Mouse (Mus musculus) G1E (cell line): Measurements from ENCODE around the gene Arhgap45. TPM values are rescaled to one million over a fixed set of nuclear protein-coding genes. Genes with fewer than 3 reads are reported as not detected.

ENCODE experiments used
- ATAC-seq: 2 replicates; pipeline ENCODE4 v1.8.0; 2016; ENCODE audit warnings: mild to moderate bottlenecking; ENCODE audit not compliant: insufficient number of reproducible peaks, poor library complexity, low FRiP score, severe bottlenecking; ENCODE audit errors: extremely low read depth
- DNase-seq: peaks from one replicate; pipeline ENCODE4 v3.0.0; 2012; ENCODE audit warnings: low spot score
- H3K27me3 ChIP-seq: 2 replicates; pipeline ENCODE4 v1.6.1; 2012; ENCODE audit warnings: mild to moderate bottlenecking, low read length, inconsistent platforms; ENCODE audit not compliant: insufficient read depth
- H3K36me3 ChIP-seq: replicated peaks from 2 replicates; pipeline ENCODE3; 2012; ENCODE audit warnings: mild to moderate bottlenecking, inconsistent platforms
- H3K4me1 ChIP-seq: 2 replicates; pipeline ENCODE4 v1.6.1; 2012; ENCODE audit warnings: low read depth, low read length, inconsistent platforms, mixed read lengths; ENCODE audit not compliant: insufficient read depth
- H3K4me3 ChIP-seq: 2 replicates; pipeline ENCODE4 v1.5.1; 2012; ENCODE audit warnings: low read depth, mild to moderate bottlenecking, inconsistent platforms, low read length, moderate library complexity, mixed read lengths
- H3K9me3 ChIP-seq: replicated peaks from 2 replicates; pipeline ENCODE4 v1.6.1; 2012; ENCODE audit warnings: inconsistent platforms
- CTCF ChIP-seq: IDR thresholded peaks from 2 replicates; pipeline ENCODE4 v1.5.1; 2012; ENCODE audit warnings: low read depth, low read length, inconsistent platforms, mixed read lengths
- GATA1 ChIP-seq: IDR thresholded peaks from 2 replicates; pipeline ENCODE4 v1.6.1; 2012; ENCODE audit warnings: borderline replicate concordance, low read length, inconsistent platforms, mixed read lengths
- GATA2 ChIP-seq: IDR thresholded peaks from 2 replicates; pipeline ENCODE4 v1.6.1; 2012; ENCODE audit warnings: low read depth, low read length, inconsistent platforms, borderline replicate concordance
- POLR2AphosphoS5 ChIP-seq: IDR thresholded peaks from 2 replicates; pipeline ENCODE4 v1.6.1; 2012; ENCODE audit warnings: low read depth, low read length, inconsistent platforms; ENCODE audit not compliant: insufficient replicate concordance
- TAL1 ChIP-seq: conservative IDR thresholded peaks from 2 replicates; pipeline ENCODE4 v1.6.1; 2012; ENCODE audit warnings: low read depth, low read length, inconsistent platforms, mixed read lengths
- polyA plus RNA-seq: library from polyadenylated mRNA; stranded (reverse); fragments of >175 nt; gene quantifications from 2 replicates; pipeline ENCODE4 v1.2.3, GENCODE M21; 2012
- total RNA-seq, 2 experiments: library from RNA; stranded (forward) in 1 of 2; stranded (reverse) in 1 of 2; fragments of 200-1000 nt in 1 of 2; fragments of >200 nt in 1 of 2; fragmentation: Nextera tagmentation in 1 of 2; gene quantifications; 2 replicates each; pipeline ENCODE4 v1.2.3; 2014 to 2017

Gene Arhgap45
- total and polyA plus RNA-seq, 3 experiments, result 56.7 to 179 (median 104) TPM

DNA sequence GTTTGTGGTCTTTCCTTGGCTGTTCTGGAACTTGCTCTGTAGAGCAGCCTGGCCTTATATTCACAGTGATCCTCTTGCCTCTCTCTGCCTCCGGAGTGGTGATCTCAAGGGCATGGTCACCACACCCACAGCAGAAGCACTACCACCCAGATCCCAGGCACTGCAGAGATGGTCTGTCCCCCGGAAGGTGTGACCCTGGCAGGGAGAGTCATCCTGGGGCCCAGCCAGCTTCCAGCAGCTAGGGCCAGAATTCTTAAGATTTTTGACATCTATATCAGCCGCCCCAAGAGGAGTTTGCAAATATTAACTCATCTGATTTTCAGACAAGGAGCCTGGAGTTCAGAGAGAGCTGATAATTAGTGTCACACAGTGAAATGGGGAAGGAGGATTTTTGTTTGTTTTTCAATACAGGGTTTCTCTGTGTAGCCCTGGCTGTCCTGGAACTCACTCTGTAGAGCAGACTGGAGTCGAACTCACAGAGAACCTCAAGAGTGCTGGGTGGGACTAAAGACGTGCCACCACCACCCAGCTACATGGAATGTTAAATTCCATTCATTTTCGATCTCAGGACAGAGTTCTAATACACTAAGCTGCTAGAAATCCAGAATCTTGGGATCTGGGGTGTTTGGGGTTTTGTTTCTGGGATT lies 30.1 kb upstream of the Arhgap45 start:
- H3K4me1 ChIP-seq, result peaks cover 81% of the 10 kb centered on the region
- H3K27me3 ChIP-seq, result peaks cover 11% of the 10 kb centered on the region; the same call in 1 of the 2 replicates
- DNase-seq, result no peak
- H3K4me3 ChIP-seq, result peak overlapping the region; percentile 84
- no peak for TF ChIP-seq GATA2
- TF ChIP-seq GATA1, result no peak
- TF ChIP-seq TAL1, result no peak
- TF ChIP-seq CTCF, result no peak
- no peak for TF ChIP-seq POLR2AphosphoS5
- H3K9me3 ChIP-seq, result peaks cover 2% of the 10 kb centered on the region
- peaks cover 24% of the 10 kb centered on the region for H3K36me3 ChIP-seq
- ATAC-seq, result no peak

DNA sequence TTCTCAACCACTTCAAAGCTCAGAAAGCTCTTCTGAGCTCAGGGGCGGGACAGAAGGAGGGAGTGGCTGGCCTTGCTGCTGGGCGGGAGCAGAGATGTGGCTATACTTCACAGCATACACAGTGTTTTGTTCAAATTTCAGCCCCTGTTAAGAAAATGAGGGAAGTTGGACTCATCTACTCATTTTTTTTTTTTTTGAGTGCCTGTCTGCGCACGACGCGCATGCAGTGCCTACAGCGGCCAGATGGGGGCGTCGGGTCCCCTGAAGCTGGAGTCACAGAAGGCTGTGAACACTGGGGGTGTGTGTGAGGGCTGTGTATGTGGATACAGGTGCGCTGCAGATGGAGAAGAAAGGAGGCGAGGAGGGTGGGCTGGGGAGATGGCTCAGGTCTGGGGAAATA lies 29.5 kb upstream of the Arhgap45 start:
- TF ChIP-seq GATA1 (no peak), POLR2AphosphoS5 (no peak), GATA2 (no peak), TAL1 (no peak), CTCF (peak; percentile 89)
- DNase-seq, result peak; percentile 58
- H3K4me1 ChIP-seq, result peaks cover 75% of the 10 kb centered on the region

DNA sequence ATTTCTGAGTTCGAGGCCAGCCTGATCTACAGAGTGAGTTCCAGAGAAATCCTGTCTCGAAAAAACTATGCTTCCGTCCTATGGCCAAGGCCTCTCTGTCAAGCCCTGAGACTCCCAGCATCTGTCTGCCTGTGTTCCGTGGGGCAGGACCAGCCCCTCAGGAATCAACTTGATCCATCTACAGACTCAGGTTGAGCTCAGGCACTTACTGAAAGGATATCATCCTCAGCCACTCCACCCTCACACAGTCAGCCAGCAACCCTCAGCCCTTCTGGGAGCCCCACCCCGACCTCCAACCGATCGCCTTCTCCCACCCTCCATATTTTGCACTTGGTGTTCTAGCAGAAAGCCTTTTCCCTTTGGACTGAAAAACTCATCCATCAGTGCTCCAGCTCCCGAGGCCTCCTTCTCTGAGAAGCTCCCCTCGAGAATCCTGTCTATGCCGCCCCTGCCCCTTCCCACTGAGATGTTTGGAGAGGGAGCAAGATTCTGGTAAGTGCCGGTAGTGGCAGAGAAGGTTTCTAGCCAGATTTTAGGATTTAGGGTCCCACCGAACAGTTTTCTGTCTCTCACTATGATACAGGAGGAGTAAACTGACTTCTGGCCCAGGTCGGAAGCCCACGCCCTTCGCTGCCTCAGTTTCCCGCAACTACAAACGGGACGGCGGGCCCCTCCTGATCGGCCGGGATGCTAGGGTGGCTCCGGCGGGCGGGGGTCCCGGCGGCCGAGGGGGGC lies 28.5 kb upstream of the Arhgap45 start:
- no peak for TF ChIP-seq GATA2
- TF ChIP-seq GATA1, result no peak
- TF ChIP-seq POLR2AphosphoS5, result no peak
- no peak for TF ChIP-seq CTCF
- no peak for TF ChIP-seq TAL1
- H3K36me3 ChIP-seq, result peaks cover 18% of the 10 kb centered on the region
- H3K4me3 ChIP-seq, result peak overlapping the region; percentile 73
- peaks cover 11% of the 10 kb centered on the region; the same call in 1 of the 2 replicates for H3K27me3 ChIP-seq
- no peak for ATAC-seq
- H3K9me3 ChIP-seq, result peaks cover 12% of the 10 kb centered on the region
- H3K4me1 ChIP-seq, result peaks cover 67% of the 10 kb centered on the region
- DNase-seq, result no peak

More for the DNA sequence above, 29.5 kb upstream of the Arhgap45 start:
- H3K36me3 ChIP-seq, result peaks cover 18% of the 10 kb centered on the region
- peaks cover 11% of the 10 kb centered on the region; the same call in 1 of the 2 replicates for H3K27me3 ChIP-seq
- ATAC-seq, result peak; percentile 22; the same call in 1 of the 2 replicates
- peaks cover 6% of the 10 kb centered on the region for H3K9me3 ChIP-seq
- peak overlapping the region; percentile 54; the same call in 1 of the 2 replicates for H3K4me3 ChIP-seq

DNA sequence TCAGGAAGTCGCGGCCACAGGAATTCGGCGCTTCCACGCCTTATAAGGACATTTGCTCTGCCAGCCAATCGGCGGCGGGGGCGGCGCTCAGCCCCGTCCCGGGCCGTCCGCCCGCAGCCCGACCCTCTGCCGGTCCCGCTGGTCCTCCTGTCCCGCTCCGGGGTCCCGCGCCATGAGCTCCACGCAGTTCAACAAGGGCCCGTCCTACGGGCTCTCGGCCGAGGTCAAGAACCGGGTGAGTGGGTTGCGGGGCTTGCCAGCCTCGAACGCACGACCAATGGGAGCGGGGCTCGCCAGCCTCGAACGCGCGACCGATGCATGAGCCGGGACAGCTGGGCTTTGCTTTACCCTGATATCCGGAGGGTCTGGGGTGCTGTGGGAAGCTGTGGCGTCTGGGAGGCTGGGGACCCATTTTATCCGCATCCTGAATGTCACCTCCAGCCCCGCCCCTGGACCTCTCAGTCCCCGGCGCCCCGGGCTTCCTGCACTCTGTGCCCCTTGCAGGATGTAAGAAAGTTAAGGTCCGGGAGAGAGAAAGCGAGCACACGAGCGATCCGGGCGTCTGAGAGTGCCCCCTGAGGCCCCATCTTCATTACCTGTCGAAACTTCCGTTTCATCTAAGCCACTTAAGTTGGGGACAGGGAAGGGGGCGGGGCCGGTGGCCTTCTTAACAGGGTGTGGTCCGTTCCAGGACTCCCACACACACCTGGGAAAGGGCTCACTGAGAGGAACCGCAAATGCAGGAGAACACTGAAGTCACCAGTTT lies 27.8 kb upstream of the Arhgap45 start, which contains the start of gene Cnn2:
Cnn2 (plus strand) TSS at position 79 of the 766 bp plus-strand sequence.
- H3K36me3 ChIP-seq, result peaks cover 19% of the 10 kb centered on the region
- H3K9me3 ChIP-seq, result peaks cover 12% of the 10 kb centered on the region
- ATAC-seq, result no peak
- H3K4me1 ChIP-seq, result peaks cover 64% of the 10 kb centered on the region
- H3K27me3 ChIP-seq, result peaks cover 11% of the 10 kb centered on the region; the same call in 1 of the 2 replicates
- peak within 1 kb of the TSS; percentile 73 for H3K4me3 ChIP-seq
- peak; percentile 48 for DNase-seq
- TF ChIP-seq GATA2, result no peak
- TF ChIP-seq CTCF, result no peak
- TF ChIP-seq TAL1, result no peak
- TF ChIP-seq GATA1, result no peak
- no peak for TF ChIP-seq POLR2AphosphoS5

DNA sequence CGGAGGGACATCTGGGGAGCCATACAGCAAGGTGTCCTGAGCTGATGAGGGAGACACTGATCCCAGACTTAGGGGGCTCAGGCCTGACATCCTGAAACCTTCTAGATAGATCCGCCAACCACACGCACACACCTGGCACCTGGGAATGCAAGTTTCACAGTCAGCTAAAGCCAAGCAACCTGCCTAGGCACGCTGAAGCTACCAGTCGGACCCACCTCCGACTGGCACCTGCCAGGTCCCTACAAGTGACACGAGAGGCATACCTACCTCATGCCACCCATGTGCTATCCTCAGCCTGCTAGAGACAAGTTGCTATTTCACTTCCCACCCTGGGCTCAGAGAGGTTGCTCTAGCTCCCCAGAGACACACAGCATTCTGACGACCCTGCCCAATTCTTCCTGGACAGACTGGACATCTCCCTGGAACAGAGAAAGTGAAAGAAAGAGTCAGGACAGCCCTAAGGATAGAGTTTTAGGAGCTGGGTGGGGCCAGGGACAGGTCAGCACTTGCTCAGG lies 27.1 kb upstream of the Arhgap45 start:
- peak overlapping the region; percentile 73; the same call in 1 of the 2 replicates for H3K4me3 ChIP-seq
- ATAC-seq (no peak), DNase-seq (no peak)
- H3K36me3 ChIP-seq, result peaks cover 22% of the 10 kb centered on the region
- peaks cover 11% of the 10 kb centered on the region; the same call in 1 of the 2 replicates for H3K27me3 ChIP-seq
- TF ChIP-seq POLR2AphosphoS5, result no peak
- no peak for TF ChIP-seq GATA1
- TF ChIP-seq CTCF, result no peak
- no peak for TF ChIP-seq GATA2
- no peak for TF ChIP-seq TAL1
- H3K9me3 ChIP-seq, result peaks cover 12% of the 10 kb centered on the region
- peaks cover 66% of the 10 kb centered on the region for H3K4me1 ChIP-seq
